Mouse (Mus musculus) stomach, embryonic 16.5 days (tissue): ENCODE measurements around the gene Ucn3. TPM values are rescaled to one million over a fixed set of nuclear protein-coding genes. Genes with fewer than 3 reads are reported as not detected.
"Not testable (repeated sequence)": the region's sequence is repeated elsewhere in the genome, so short reads cannot be mapped to it uniquely, and the experiment has no call there.

Experiments
- ATAC-seq: fragments of 200-750 bp; cut with Nextera tagmentation; 2 replicates; pipeline ENCODE4 v1.8.0; 2017; ENCODE audit warnings: moderate number of reproducible peaks, moderate TSS enrichment; ENCODE audit not compliant: insufficient read depth, low FRiP score
- H3K27ac ChIP-seq: fragments of 300-500 bp; sonication (generic); 2 replicates; pipeline ENCODE4 v1.5.1; 2014; ENCODE audit warnings: low read length
- H3K27me3 ChIP-seq: fragments of 300-500 bp; sonication (generic); 2 replicates; pipeline ENCODE4 v1.6.1; 2014; ENCODE audit warnings: low read length, control low read depth, mixed read lengths; ENCODE audit not compliant: control insufficient read depth, insufficient read depth
- H3K36me3 ChIP-seq: fragments of 300-500 bp; sonication (generic); 2 replicates; pipeline ENCODE4 v1.6.1; 2014; ENCODE audit warnings: low read length; ENCODE audit not compliant: control insufficient read depth, insufficient read depth
- H3K4me1 ChIP-seq: fragments of 300-500 bp; sonication (generic); 2 replicates; pipeline ENCODE4 v1.6.1; 2014; ENCODE audit warnings: low read length, control low read depth, mixed read lengths; ENCODE audit not compliant: control insufficient read depth, insufficient read depth
- H3K4me2 ChIP-seq: fragments of 300-500 bp; sonication (generic); 2 replicates; pipeline ENCODE4 v1.6.1; 2014; ENCODE audit warnings: low read depth, low read length, mixed read lengths
- H3K4me3 ChIP-seq: fragments of 300-500 bp; sonication (generic); replicated peaks from 2 replicates; pipeline ENCODE4 v1.5.1; 2014; ENCODE audit warnings: mild to moderate bottlenecking, low read length
- H3K9ac ChIP-seq: fragments of 300-500 bp; sonication (generic); 2 replicates; pipeline ENCODE4 v1.6.1; 2014; ENCODE audit warnings: low read length
- H3K9me3 ChIP-seq: fragments of 300-500 bp; sonication (generic); replicated peaks from 2 replicates; pipeline ENCODE4 v1.6.1; 2016; ENCODE audit warnings: low read length, control low read depth; ENCODE audit not compliant: control insufficient read depth
- WGBS: fragments of 180-500 bp; shearing (Covaris S2); extraction: QIAGEN DNeasy Blood & Tissue Kit; methylation state at CpG from one replicate; pipeline ENCODE4 v1.1.7; 2014; 5-methylcytosine and 5-hydroxymethylcytosine counted together
- polyA plus RNA-seq: library from polyadenylated mRNA; unstranded; fragments of >200 nt; fragmentation: Nextera tagmentation; extraction: Ambion mirVana; gene quantifications from 2 replicates; pipeline ENCODE4 v1.2.1, GENCODE M21; 2015

Ucn3 gene
- polyA plus RNA-seq, 1 experiment from 2014 or later, result not detected

DNA sequence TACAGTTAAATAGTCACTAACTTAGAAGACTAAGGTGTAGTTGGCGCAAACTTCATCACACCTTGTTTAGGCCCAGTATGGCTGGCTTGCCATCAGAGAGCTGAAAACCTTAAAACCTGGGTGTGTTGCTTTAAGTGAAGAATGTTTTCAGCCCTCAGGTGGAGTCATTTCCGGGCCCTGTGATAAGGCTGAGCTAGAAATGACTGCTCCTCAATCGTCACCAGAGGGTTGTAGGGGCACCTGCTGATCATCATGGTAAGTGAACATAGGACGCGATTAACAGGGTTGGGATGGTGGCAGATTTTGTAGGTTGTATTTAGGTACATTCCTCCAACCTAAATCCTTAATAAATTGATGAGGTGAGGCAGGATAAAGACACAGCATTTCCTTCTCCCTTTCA, 20.7 kb downstream of the Ucn3 start:
- ATAC-seq, result no peak

DNA sequence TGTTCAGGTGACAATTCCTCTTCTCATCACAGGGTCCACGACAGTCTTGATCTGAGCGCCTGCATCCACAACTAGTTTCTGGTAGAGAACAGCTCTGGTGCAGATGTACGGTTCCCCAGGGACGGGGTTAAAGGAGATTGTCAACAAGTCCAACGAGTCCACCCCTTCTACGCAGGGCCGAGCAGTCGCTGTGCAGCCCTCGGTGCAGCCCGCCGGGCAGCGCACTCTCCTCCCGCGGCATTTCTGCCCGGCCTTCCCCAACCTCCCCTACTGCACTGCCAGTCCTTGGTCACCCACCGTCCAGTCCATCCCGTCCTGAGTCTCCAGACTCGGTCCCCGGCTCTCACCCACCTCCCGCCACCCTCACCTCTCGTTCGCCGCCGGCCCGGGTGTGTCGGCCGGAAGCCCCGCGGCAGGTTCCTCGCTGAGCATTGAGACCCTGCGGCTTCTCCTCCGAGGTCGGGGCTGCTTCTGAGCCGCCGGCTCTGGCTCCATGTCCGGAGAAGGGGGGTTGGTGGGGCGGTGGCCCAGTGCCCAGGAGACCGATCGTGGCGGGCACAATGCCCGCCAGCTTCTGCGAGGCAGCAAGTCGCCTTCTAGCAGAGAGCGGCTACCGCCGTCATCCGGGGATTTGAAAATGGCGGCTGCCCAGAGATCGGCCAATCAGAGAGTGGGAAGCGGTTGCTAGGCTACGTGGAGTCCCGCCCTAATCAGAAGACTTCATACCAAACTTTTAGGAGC, 27.4 kb downstream of the Ucn3 start, which contains the start of the genes Net1 and Tubal3:
Gene Net1 (minus strand): TSS at position 650 of the 741 bp plus-strand sequence.
Gene Tubal3 (plus strand): TSS at position 704 of the 741 bp plus-strand sequence.
- WGBS, result under 1% methylated on average over 52 of the region's 52 CpGs
- Histone ChIP-seq H3K4me1 (peaks cover 5% of the 10 kb centered on the region; the same call in 1 of the 2 replicates), H3K9me3 (no peaks in the 10 kb centered on the region), H3K9ac (peak within 1 kb of the TSS; percentile 88), H3K27me3 (no peaks in the 10 kb centered on the region), H3K36me3 (no peaks in the 10 kb centered on the region), H3K4me2 (peak within 1 kb of the TSS; percentile 78), H3K27ac (peak within 1 kb of the TSS; percentile 34), H3K4me3 (peak within 1 kb of the TSS; percentile 95)
- ATAC-seq, result peak; percentile 95

More for the DNA sequence above, 20.7 kb downstream of the Ucn3 start:
- Histone ChIP-seq H3K4me2 (no peak overlapping the region), H3K27me3 (no peaks in the 10 kb centered on the region), H3K4me3 (no peak overlapping the region), H3K27ac (no peak overlapping the region), H3K9me3 (no peaks in the 10 kb centered on the region), H3K9ac (no peak overlapping the region), H3K36me3 (no peaks in the 10 kb centered on the region), H3K4me1 (no peaks in the 10 kb centered on the region)
- WGBS, result 72% methylated on average over 5 of the region's 5 CpGs

DNA sequence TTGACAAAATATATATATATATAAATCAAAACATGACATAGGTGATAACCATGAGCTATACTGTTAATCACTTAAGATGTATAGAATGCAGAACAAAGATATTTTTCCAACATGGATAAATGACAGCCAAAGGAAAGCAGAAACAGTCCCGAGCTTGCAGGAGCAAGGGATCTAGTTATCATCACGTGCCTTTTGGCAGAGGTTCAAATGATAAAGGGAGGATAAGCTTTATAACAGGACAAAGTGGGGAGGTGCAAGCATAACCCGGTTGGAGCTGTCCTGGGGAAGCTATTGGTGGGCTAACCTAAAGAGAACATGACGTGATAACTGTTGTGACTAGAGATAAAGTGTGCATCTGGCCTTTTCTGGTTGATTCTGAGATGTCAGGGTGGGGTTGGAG, 31.6 kb downstream of the Ucn3 start:
- H3K27me3 ChIP-seq, result no peaks in the 10 kb centered on the region
- ATAC-seq, result no peak
- peaks cover 5% of the 10 kb centered on the region; the same call in 1 of the 2 replicates for H3K4me1 ChIP-seq
- H3K9ac ChIP-seq, result no peak overlapping the region
- 61% methylated on average over 4 of the region's 4 CpGs for WGBS
- H3K4me3 ChIP-seq, result no peak overlapping the region
- H3K27ac ChIP-seq, result no peak overlapping the region
- H3K4me2 ChIP-seq, result no peak overlapping the region
- no peaks in the 10 kb centered on the region for H3K36me3 ChIP-seq
- H3K9me3 ChIP-seq, result no peaks in the 10 kb centered on the region

DNA sequence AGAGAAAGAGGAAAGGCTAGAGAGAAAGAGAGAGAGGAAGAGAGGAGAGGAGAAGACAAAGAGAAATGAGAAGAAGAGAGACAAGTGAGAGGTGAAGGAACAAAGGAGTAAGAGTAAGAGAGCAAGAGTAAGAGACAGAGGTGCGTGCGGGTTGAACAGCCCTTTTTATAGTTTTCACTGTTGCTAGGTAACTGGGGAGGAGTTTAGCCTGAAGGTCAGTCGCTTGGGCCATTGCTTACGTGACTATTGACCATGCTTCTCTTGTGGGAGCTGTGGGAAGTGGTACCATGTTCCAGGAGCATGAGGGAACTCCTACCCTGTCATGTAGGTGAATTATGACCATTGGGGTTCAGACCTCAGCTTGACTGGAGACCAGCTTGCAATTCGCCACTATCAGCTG, 34.8 kb downstream of the Ucn3 start:
- Histone ChIP-seq H3K4me1 (no peaks in the 10 kb centered on the region), H3K9me3 (no peaks in the 10 kb centered on the region), H3K9ac (no peak overlapping the region), H3K4me2 (no peak overlapping the region), H3K36me3 (no peaks in the 10 kb centered on the region), H3K4me3 (no peak overlapping the region), H3K27ac (no peak overlapping the region), H3K27me3 (no peaks in the 10 kb centered on the region)
- 81% methylated on average over 5 of the region's 5 CpGs for WGBS
- ATAC-seq, result no peak

DNA sequence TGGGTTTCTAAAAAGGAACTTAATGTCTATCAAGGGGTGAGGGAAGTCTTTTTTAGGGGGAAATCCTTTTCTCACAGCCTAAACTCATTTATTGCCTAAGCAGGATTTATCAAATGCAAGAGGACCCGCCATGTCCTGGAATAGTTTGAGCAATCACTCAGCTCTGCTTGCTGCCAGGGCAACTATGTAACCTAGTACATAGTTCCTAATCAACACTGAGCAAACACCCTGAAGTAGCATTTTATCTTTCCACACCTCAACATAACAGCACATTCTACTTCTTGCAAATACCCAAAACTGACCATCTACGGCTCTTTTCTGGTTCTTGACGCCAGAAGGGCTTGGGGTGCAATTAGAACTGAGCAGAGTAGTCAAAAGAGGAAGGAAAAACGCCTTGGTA, 36.9 kb downstream of the Ucn3 start:
- H3K4me2 ChIP-seq, result no peak overlapping the region
- no peaks in the 10 kb centered on the region for H3K36me3 ChIP-seq
- 64% methylated on average over 4 of the region's 4 CpGs for WGBS
- H3K27ac ChIP-seq, result no peak overlapping the region
- no peaks in the 10 kb centered on the region for H3K27me3 ChIP-seq
- H3K9me3 ChIP-seq, result no peaks in the 10 kb centered on the region
- H3K4me1 ChIP-seq, result no peaks in the 10 kb centered on the region
- no peak overlapping the region for H3K4me3 ChIP-seq
- no peak overlapping the region for H3K9ac ChIP-seq
- peak; percentile 71; the same call in 1 of the 2 replicates for ATAC-seq

DNA sequence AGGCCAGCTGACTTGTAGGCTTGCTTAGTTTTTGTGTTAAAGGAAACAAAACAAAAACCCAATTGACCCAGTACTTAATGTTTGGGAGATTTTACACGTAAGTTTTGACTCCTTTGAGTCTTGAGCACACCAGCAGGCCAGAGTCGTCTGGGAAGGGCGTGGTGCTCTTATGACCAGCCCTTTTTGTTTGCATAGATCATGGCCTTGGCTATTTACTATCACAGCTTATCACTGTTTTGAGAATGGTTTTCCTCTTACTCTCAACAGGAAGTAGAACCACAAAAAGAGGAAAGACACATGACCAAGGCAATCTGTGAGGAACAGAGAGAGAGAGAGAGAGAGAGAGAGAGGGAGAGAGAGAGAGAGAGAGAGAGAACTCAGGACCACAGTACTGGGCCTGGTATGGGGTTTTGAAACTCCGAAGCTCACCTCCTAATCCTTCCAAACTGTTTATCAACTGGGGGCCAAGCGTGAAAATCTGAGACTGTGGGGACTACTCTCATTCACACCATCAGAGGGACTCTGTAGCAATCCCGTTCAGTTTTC, 37.9 kb downstream of the Ucn3 start:
- Histone ChIP-seq H3K4me1 (no peaks in the 10 kb centered on the region), H3K9ac (no peak overlapping the region), H3K4me2 (no peak overlapping the region), H3K36me3 (no peaks in the 10 kb centered on the region), H3K27ac (no peak overlapping the region), H3K27me3 (no peaks in the 10 kb centered on the region), H3K9me3 (no peaks in the 10 kb centered on the region), H3K4me3 (no peak overlapping the region)
- ATAC-seq, result 0 out of 2 replicates have a peak, but pooled peaks have one; percentile 44
- WGBS, result 61% methylated on average over 6 of the region's 6 CpGs

DNA sequence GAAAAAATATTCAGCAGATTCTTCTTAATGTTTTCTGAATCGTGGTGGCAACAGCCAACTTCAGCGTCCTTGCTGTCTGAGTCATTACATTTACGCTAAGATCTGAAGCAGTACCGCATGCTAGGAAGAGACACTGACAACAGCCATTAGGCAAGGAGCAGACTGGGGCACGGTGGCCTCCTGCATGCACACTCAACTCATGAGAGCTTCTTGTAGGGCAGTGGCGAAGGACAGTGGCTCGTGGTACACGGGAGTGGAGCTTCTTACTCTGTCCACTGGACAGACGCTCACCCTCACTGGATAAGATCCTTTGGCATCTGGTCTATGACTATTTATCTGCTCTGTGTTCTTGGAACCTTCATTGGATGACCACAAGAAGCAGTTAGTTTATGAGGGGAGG, 45.8 kb downstream of the Ucn3 start:
- Histone ChIP-seq H3K27ac (no peak overlapping the region), H3K9ac (no peak overlapping the region), H3K4me2 (no peak overlapping the region), H3K9me3 (no peaks in the 10 kb centered on the region), H3K4me1 (no peaks in the 10 kb centered on the region), H3K4me3 (no peak overlapping the region), H3K36me3 (no peaks in the 10 kb centered on the region), H3K27me3 (no peaks in the 10 kb centered on the region)
- no peak for ATAC-seq
- 89% methylated on average over 9 of the region's 9 CpGs for WGBS

DNA sequence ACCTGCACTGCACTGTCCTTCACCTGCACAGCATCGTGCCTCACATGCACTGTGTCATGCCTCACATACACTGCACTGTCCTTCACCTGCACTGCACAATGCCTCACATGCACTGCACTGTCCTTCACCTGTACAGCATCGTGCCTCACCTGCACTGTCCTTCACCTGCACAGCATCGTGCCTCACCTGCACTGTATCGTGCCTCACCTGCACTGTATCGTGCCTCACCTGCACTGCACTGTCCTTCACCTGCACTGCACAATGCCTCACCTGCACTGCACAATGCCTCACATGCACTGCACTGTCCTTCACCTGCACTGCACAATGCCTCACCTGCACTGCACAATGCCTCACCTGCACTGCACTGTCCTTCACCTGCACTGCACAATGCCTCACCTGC, 46.9 kb downstream of the Ucn3 start:
- H3K27me3 ChIP-seq, H3K4me1 ChIP-seq, H3K4me2 ChIP-seq, ATAC-seq, H3K4me3 ChIP-seq, H3K9me3 ChIP-seq, H3K36me3 ChIP-seq, H3K27ac ChIP-seq, H3K9ac ChIP-seq: not testable (repeated sequence)
- WGBS, result 94% methylated on average over 5 of the region's 5 CpGs

DNA sequence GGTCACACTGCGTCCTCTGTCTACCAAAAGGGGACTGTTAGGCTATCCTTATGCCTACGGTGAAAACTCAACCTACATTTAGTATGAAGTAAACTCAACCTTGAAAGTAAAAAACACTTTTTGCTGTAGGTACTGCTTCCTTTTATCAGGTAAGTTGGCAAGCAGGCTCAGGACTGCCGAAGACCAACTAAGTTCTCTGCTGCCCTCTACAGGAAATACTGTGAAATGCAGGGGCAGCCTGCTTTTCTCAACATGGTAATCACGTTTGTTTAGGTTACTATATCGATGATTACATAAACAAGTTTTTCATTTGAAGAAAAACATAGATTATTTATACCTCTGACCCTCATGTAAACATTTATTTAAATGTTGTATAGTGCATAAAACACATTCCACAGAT, 48.2 kb downstream of the Ucn3 start:
- no peaks in the 10 kb centered on the region for H3K9me3 ChIP-seq
- H3K36me3 ChIP-seq, result no peaks in the 10 kb centered on the region
- 29% methylated on average over 5 of the region's 5 CpGs for WGBS

More for the DNA sequence above, 48.2 kb downstream of the Ucn3 start:
- H3K9ac ChIP-seq, result no peak overlapping the region
- H3K4me3 ChIP-seq, result no peak overlapping the region
- H3K4me1 ChIP-seq, result no peaks in the 10 kb centered on the region
- ATAC-seq, result no peak
- H3K27me3 ChIP-seq, result no peaks in the 10 kb centered on the region
- no peak overlapping the region for H3K4me2 ChIP-seq
- H3K27ac ChIP-seq, result no peak overlapping the region
